Mouse (Mus musculus): Measurements from ENCODE around the gene Pum1.
"Not testable (repeated sequence)": the region's sequence is repeated elsewhere in the genome, so short reads cannot be mapped to it uniquely, and the experiment has no call there.

The Pum1 gene

GRCm38 (mm10) chr4:130665176-130665575 is 2.1 kb downstream of the Pum1 start:
- in situ Hi-C loops (cut with MboI, MseI): loop anchor here (10.0 kb wide), 3 partner anchors 240 to 1920 kb away; no protein-coding TSS in a partner anchor

DNA sequence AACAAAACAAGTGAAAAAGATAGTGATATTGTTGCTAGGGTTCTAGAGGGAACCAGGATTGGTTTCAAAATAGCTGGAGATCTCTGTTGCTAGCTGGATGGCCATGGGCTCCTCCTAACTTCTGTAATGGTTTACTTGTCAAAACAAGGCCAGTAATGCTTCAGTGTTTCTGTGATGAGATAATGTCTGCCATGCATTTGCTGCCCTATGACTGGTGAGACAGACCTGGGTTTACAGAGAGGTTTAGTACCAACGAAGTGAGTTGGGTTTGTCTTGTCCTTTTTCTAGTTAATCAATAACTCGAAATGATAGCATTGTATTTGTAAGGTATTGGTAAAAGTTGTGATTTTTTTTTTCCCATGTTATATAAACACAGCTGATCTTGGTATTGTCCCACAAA is 4.6 kb downstream of the Pum1 start:
- in situ Hi-C loops (cut with MboI, MseI): loop anchor here (10.0 kb wide), 3 partner anchors 237 to 1923 kb away; no protein-coding TSS in a partner anchor

- in situ Hi-C loops (cut with MboI, MseI): loop anchor here (10.0 kb wide), 3 partner anchors 236 to 1924 kb away; no protein-coding TSS in a partner anchor
Observed at GRCm38 (mm10) chr4:130668541-130668940, 5.4 kb downstream of the Pum1 start.

DNA sequence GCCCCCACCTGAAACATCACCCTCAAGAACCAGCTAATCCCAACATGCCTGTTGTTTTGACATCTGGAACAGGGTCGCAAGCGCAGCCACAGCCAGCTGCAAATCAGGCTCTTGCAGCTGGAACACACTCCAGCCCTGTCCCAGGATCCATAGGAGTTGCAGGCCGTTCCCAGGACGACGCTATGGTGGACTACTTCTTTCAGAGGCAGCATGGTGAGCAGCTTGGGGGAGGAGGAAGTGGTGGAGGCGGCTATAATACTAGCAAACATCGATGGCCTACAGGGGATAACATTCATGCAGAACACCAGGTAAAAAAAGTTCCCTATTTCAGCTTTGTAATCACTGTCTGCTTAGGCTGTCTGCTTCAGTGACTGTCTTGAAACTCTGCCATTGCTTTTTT is 5.9 kb downstream of the Pum1 start:
- in situ Hi-C loops (cut with MboI, MseI): loop anchor here (10.0 kb wide), 3 partner anchors 236 to 1924 kb away; no protein-coding TSS in a partner anchor

DNA sequence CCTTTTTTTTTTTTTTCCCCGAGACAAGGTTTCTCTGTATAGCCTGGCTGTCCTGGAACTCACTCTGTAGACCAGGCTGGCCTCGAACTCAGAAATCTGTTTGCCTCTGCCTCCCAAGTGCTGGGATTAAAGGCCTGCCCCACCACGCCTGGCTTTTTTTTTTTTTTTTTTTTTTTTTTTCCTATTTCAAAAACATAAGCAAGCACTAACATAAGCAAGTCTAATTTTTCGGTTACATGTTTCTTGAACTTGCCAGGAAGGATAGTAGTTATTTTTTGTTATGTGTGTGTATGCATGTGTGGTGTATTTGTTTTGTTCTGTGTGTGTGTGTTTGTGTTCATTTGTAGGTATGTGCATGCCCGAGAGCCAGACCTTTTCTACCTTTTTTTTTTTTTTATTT is 6.9 kb downstream of the Pum1 start:
- in situ Hi-C loops (cut with MboI, MseI): not testable (repeated sequence)

DNA sequence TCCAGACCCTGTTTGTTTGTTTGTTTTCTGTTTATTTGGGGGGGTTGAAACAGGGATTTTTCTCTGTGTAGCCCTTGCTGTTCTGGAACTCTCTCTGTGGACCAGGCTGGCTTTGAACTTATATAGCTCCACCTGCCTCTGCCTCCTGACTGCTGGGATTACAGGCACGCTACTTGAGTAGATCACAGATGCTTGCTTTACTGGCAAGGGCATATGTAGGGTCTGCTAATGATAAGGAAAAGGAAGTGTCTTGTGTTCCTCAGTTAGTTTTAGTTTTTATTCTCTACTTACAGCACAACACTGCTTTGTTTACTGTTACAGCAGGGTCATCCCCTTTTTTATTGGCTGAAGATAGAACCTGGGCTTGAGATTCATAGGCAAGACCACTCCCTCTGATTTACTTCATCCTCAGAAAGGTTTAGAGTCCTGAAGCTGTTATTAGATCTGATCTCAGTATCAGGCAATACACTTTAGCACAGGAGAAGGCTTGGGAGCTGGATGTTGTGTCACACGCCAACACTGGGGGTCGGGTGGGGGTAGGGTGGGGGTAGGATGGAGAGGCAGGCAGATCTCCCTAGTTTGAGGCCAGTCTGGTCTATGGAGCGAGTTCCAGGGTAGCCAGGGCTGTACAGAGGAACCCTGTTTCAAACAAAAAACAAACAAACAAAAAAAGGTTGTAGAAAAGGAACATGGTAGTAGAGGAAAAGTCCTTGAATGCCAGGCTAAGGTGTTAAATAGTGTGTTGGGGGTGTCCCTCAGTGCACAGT is 8.1 kb downstream of the Pum1 start:
- in situ Hi-C loops (cut with MboI, MseI): no loop called here

- in situ Hi-C loops (cut with MboI, MseI): no loop called here
Observed at GRCm38 (mm10) chr4:130672161-130672560, 9.0 kb downstream of the Pum1 start.

DNA sequence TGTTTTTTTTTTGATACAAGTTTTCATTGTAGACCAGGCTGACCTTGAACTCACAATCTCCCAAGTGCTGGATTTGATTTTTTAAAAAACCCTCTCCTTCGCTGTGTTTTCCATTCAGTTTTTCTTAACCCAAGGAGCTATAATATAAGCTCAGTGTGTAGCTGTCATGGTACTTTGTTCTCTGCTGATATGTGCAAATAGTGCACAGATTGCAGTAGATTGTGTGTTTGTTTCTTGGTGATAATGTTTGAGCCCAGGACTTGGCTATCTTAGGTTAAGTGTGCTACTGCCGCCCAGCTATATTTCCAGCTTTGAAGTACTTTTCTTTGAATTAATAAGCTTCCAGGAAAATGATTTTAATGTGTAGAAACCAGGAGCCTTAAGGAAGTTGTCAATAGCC is 13.6 kb downstream of the Pum1 start:
- in situ Hi-C loops (cut with MboI, MseI): no loop called here

DNA sequence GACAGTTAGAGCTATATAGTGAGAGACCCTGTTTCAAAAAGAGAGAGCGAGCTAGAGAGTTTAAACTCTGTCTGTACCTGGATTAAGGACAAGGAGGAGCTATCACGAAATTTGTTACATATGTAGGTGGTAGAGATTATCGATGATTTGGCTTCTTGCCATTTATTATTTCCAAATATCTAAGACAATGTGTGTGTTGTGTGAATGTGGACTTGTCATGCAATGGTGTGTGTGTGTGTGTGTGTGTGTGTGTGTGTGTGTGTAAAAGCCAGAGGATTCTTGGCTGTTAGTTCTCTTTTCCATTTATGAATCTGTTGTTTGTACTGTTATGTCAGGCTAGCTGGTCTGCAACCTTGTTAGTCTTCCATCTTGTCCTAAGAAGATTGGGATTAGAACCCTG is 15.0 kb downstream of the Pum1 start:
- in situ Hi-C loops (cut with MboI, MseI): no loop called here

- in situ Hi-C loops (cut with MboI, MseI): no loop called here
Observed at GRCm38 (mm10) chr4:130680676-130681075, 17.6 kb downstream of the Pum1 start.

- in situ Hi-C loops (cut with MboI, MseI): not testable (repeated sequence)
Observed at GRCm38 (mm10) chr4:130683051-130683450, 19.9 kb downstream of the Pum1 start.

- in situ Hi-C loops (cut with MboI, MseI): no loop called here
Observed at GRCm38 (mm10) chr4:130693936-130694335, 30.8 kb downstream of the Pum1 start.

DNA sequence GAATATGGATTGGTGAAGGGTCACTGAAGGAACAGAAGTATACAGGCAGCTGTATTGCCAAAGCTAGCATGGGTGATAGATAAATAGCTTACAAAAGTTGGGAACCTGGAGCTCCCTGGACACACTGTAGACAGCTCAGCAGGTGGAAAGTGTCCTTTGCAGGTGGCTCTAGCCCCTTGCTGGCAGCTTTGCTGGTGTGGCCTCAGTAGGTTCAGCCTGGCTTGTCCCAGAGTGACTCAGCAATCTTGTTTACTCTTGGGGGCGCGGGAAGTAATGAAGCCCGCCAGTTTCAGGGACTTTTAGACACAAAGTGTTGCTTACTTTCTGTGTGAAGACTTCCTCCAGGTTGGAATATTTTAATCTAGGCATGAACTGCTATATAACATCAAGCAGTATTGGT is 31.9 kb downstream of the Pum1 start:
- in situ Hi-C loops (cut with MboI, MseI): no loop called here

DNA sequence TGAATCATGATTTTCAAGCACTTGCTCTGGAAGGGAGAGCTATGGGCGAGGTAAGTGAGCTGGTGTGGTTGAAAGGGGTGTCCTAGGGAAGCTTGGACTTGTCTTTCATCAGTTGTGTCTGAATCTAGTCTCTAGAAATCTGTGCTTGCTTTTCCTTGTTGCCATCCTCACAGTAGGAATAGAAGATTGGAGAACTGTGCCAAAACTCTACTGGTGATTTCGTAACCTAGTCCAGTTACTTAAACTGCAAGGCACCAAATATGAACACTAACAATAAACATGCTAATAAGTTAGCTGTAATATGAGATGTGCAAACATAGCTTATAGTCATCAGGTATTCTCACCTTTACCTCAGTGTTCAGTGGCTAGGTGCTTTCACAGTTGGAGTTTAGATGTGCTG is 37.9 kb downstream of the Pum1 start:
- in situ Hi-C loops (cut with MboI, MseI): loop anchor here (10.0 kb wide), 1 partner anchor 126 kb away; the partner anchor contains the start of gene Nkain1

DNA sequence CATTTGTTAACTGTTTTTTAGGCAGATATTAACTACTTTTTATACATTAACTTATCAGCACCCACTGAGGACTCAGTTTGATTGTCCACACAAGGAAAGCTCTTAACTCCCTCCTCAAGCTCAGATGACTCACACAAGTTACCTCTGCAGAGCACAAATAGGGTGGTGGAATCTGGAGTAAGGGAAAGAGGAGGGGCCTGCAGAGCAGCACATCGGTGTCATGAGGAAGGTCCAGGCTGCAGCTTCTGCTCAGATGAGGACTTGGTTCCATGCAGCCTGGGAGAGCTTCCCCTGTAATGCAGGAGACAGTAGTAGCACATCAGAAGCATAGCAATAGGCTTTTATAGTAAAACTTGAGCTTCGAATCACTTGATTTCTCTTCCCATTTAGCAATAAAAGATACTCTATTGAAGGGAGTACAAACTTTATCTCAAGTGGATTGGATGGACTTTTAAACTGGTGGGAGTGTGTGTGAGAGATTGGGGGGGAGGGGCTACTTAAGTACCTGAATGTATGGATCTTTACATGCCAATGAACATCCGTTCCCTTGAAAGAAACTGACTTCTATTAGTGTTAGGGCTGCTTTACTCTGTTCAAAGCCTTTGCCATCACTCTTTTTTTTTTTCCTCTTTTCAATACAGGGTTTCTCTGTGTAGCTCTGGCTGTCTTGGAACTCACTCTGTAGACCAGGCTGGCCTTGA is 39.9 kb downstream of the Pum1 start:
- in situ Hi-C loops (cut with MboI, MseI): loop anchor here (10.0 kb wide), 1 partner anchor 128 kb away; the partner anchor contains the start of gene Nkain1

- in situ Hi-C loops (cut with MboI, MseI): loop anchor here (10.0 kb wide), 1 partner anchor 129 kb away; the partner anchor contains the start of gene Nkain1
Observed at GRCm38 (mm10) chr4:130703601-130704000, 40.5 kb downstream of the Pum1 start.

DNA sequence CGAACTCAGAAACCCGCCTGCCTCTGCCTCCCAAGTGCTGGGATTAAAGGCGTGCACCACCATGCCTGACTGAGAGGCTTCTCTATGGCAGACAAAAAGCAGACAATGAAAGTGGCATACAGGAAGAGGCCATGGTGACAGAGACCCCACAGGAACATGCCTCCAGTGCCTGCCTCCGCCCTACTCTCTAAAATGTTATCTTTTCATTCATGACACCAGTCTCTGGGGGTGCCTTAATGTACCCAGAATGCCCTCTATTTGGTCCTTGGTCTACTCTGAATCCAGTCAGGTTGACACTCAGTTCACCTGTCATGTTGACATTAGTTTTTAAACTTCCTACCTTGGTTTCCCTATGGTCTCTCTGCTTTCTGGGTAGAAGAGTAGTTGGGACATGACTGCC is 41.5 kb downstream of the Pum1 start:
- in situ Hi-C loops (cut with MboI, MseI): loop anchor here (10.0 kb wide), 1 partner anchor 130 kb away; the partner anchor contains the start of gene Nkain1

- in situ Hi-C loops (cut with MboI, MseI): loop anchor here (10.0 kb wide), 1 partner anchor 132 kb away; the partner anchor contains the start of gene Nkain1
Observed at GRCm38 (mm10) chr4:130706215-130707000, 43.3 kb downstream of the Pum1 start.

DNA sequence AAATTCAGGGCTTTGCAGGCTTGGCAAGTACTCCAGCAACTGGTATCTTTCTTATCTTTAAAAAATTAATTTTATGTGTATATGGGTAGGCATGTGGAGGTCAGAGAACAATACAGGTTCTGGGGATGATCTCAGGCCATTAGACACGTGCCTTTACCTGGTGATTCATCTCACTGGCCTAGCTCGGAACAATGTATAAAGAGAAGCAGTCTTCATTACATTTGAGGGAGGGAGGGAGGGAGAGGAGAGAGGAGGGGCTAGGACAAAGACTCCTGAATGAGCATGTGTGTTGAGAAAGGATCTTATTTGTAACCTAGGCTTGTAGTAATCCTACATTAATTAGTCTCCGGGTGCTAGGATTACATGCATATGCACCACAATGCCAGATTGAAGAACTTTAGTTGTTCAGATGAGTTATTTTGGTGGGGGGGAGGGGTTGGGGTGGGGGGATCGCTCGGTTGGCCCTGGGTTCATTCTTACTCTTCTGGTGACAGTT is 48.3 kb downstream of the Pum1 start:
- in situ Hi-C loops (cut with MboI, MseI): no loop called here

DNA sequence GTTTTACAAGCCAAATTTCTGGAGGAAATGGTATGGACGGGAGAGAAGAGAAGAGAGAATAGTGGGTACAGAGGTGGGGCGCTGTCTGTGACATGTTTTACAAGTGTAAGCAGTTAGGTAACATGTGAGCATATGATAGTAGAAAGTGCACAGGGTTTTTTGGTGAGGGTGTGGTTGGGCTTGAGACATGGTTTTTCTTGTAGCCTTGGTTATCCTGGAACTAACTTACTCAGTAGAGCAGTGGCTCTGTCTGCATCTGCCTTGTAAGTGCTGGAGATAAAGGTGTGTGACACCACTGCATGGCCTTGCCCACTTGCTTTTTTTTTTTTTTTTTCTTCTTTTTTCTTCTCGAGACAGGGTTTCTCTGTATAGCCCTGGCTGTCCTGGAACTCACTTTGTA is 49.2 kb downstream of the Pum1 start:
- in situ Hi-C loops (cut with MboI, MseI): no loop called here

GRCm38 (mm10) chr4:130713430-130713829 is 50.3 kb downstream of the Pum1 start:
- in situ Hi-C loops (cut with MboI, MseI): no loop called here
